Mouse (Mus musculus) right cerebral cortex, postnatal 4 days (tissue): ENCODE data around the gene Cyp27a1.

Source experiments
- DNase-seq: peaks from one replicate; pipeline ENCODE4 v3.0.0-alpha.2; 2022

Gene Cyp27a1

DNA sequence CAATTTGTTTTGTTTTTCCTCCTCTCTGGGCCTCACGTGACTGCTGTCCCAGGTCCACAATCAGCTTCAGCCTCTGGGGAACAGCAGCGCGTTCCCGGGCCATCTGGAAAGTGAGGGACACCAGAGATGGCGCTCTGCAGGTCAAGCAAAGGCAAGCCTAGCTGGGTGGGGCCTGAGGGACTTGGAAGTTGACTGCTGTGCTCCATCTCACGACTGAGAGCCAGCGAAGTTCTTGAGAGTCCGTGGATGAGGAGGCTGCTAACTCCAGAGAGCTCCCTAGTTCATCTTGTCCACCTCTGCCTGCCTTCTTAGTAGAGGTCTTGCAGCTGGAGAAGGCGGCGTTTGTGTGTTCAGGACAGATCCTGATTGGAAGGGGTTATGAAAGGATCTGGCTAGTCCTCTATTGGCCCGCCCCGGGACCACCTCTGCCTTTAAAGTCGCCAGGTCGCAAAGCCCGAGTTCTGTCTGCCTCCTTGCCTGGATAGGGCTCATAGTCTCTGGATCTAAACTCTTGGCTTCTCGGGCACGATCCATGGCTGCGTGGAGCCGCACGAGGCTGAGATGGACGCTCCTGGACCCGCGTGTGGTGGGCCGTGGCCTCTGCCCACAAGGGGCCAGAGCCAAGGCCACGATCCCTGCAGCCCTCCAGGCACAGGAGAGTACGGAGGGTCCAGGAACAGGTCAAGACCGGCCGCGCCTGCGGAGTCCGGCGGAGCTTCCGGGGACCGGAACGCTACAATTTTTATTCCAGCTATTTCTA, at the start of gene Cyp27a1:
TSS of gene Cyp27a1 (plus strand) at position 476 of the 760 bp plus-strand sequence.
- no peak for DNase-seq

DNA sequence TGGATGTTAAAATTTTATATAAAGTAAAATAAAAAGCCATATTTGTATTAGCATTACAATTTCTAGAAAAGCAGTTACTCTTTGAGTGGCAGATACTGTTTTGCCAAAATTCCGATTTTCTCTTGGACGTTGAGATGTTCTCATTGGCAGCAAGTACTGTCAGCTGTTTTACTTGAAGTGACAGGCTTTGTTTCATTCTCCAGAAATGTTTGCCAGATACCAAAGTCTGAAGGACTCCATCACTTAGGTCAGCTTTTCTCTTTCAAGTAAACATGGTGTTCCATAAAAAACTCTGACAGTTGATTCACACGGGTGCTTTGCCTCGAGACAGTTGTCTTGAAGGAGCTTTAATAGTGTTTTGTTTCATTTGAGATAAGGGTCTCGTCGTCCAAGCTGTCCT, 48.2 kb upstream of the Cyp27a1 start:
- no peak for DNase-seq

DNA sequence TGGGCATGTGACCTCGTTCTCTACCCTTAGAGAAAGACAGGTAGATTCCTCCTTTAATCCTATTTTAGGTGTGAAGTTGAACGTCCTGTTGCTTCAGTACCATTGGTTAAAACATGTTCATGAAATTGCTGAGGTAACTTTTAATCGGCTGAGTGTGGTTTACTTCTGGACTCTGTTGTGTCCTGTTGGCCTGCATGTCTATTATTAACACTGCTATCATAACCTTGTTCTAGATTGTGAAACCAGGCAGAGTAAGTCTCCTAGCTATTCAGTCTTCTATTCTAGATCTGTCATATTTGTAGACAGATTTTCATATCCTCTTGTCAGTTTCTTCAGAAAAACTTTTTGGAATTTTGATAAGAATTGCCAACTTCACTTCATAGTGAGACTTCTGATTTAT, 45.0 kb upstream of the Cyp27a1 start:
- no peak for DNase-seq

DNA sequence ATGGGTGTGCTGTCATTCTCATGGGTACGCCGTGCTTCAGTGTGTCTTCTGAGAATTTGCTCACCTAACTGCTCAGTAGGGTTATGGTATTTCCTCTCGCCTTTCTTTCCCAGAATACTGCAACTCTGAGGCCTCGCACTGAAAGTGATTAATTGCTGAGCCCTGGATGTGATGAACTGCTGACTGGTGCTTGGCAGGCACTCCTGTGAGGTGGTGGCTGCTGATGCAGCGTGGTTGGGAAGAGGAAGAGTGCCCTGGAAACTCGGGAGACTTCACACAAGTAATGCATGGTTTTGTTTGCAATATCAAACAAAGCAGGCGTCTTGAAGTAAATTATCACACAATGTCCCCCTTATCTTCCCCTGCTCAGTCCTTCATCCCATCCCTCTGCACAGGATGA, 40.6 kb upstream of the Cyp27a1 start:
- no peak for DNase-seq

DNA sequence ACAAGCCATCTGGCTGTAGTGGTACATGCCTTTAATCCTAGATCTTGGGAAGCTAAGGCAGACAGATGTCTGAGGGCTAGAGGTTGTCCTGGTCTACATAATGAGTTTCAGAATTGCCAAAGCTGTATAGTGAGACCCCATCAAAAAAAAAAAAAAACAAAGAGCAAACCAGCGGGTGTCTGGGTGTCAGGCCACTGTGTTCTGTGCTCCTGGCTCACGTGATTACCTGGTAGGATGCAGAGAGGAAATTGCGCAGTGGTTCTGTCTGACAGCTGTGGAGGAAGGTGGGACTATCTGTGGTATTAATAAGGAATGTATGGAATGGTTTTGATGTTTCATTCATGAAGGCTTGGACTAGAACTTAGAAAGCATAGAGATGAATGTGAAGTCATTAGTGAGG, 36.5 kb upstream of the Cyp27a1 start:
- DNase-seq, result no peak

DNA sequence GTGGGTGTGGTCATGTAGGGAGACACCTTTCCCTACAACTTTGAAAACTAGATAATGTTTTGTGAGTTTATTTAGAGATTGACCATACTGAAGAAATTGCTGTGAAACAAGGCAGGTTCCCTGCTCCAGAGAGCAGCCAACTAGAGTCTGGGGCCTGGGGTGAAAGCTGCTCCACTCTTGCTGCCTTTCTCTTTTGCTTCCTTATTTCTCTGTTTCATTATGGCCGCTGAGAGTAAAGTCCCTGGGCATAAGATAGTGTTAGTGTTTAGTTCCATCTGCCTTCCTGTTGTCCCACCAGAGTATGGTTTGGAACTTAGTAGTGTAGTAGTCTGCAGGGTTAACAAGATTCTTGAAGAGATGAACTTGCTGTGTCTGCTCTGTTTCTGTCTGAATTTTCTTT, 35.5 kb upstream of the Cyp27a1 start:
- no peak for DNase-seq

DNA sequence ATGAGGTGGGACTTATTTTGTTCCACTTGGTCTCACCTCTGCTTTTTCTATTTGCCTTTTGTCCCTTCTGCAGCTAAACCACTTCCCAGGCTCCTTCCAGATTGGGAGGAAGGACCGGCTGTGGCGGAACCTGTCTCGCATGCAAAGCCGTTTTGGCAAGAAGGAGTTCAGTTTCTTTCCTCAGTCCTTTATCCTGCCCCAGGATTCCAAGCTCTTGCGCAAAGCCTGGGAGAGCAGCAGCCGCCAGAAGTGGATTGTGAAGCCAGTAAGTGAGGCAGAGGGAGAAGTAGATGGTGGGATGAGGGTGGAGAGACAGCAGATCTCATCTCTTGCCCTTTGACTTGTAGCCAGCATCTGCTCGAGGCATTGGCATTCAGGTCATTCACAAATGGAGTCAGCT, 26.2 kb upstream of the Cyp27a1 start:
- DNase-seq, result no peak

DNA sequence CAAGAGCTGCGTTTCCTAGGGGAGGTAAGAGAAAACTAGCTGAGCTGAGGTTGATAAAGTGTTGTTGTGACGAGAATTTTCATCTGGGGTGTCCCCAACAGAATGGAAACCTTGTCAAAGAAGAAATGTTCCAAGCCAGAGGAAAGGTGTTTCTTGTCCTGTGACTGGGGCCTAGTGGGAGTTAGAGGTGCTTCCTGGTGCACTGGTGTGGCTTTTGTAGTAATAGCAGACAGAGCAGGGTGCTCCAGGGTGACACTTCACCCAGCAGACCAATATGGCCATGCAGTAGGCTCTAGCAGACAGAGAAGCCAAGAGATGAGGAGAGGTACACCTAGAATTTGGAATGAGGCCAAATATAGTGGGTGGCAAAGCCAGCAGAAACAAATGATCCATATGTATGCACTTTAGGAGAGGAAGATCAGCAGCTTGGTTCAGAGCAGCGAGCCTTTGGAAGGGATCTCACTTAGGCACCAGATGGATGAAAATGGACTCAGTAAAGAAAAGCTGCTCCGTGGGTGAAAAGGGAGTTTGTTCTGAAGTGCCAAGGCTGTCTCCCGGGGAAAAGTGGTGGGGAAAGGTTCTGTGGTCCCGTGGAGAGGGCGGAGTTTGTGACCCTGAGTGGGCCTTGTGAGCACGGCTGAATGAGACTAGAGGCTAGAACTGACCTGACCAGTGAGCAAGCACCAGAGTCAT, 19.3 kb upstream of the Cyp27a1 start:
- DNase-seq, result no peak

DNA sequence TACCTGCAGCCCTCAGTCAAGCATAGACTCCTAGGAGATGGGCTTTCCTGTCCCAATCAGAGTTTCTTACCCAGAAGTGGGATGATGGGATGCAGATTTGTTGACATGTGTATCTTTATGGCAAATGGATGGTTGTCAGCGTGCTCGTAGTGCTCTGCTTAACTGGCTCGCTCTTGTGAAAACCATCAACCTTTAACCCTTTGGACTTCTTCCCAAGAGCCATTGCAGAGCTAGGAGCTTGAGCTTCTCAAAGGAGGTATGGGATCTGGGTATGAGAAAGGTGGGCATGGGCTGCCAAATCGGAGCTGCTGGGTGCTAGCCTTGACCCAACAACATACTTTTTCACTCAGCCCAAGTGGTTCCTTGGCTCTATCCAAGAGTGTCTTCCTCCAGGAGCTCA, 17.5 kb upstream of the Cyp27a1 start:
- DNase-seq, result no peak

DNA sequence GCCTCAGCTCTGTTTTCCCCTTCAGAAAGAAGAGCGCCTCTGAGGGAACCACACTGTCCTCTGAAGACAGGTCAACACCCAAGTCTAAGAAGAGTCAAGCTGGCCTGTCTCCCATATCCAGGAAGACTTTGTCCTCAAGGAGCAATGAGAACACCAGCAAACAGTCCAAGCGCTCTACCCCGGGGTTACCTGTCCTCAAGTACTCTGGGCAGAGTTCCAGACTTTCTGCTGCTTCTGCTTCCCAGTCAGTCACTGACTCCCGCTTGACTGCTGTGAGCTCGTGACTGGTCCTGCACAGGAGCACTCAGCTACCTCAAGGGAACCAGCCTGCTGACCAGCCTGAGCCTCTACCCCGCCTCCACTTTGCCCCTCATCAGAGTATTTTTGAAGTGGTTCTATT, 16.0 kb upstream of the Cyp27a1 start:
- DNase-seq, result no peak

DNA sequence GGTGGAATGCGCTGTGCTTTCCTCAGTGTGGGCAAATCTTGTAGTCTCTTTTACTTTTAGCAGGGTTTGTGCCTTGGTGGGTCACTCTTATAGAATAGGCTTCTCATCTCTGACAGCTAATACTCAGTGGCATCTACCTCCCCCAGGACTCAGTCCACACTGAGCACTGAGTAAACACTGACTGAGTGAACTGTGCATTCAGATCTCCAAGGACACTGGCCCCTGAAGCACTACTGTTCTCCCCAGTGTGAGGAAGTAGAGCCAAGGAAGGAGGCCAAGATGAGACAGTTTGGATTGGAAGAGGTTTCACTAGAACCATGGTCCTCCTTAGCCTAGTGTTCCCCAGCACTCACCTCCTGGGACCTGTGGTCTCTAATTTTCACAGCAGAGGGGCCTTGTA, 15.0 kb upstream of the Cyp27a1 start:
- no peak for DNase-seq

DNA sequence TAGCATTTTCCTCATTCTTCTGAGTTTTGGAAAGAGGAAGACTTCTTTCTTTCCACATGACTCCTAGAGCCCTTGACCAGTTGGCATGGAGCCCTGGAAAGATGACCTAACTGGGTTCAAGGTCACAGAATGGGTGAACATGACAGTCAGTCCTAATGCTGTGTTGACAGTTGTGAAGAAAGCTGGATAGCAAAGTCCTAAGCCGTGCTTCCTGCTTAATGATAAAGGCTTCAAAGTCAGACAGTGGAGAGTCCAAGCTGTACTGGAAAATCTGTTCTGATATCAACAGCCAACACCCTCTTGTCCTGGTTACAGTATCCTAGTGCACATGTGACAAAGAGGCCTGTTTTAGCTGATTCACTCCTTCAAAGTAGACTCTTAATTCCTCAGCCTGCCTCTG, 14.6 kb upstream of the Cyp27a1 start:
- no peak for DNase-seq

DNA sequence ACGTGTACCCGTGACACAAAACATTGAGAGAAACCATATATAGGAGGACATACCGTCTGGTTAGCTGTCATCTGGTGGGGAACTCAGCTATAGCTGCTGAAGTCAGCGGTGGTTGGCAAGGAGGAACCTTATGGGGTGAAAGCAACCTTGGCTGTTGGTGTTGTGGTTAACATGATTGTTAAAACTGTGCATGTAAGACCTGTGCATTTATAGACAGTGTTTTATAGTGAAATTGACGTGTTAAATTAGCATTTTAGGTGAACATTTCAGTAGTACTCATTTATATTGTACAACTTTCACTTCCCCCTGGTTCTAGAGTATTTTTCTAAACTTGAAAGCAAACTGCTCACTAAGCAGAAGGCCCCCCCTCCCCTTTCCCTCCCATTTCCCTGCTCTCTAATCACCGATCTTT, 11.2 kb upstream of the Cyp27a1 start:
- DNase-seq, result no peak

DNA sequence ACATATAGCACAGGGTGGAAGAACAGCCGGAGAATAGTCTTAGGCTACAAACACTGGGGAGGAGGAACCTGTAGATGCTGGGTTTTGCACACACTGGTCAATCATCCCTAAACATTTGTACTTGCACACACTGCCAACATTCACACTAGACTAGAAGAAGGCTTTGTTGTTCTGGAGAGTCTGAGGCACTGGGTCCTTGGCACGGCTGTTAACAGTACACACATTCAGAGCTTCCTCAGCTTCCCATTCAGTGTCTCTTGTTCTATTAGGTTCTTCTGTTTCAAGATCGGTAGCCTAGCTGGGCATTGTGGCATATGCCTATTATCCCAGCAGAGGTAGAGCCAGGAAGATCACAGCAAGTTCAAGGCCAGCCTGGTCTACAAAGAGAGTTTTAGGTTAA, 9.2 kb upstream of the Cyp27a1 start:
- no peak for DNase-seq

DNA sequence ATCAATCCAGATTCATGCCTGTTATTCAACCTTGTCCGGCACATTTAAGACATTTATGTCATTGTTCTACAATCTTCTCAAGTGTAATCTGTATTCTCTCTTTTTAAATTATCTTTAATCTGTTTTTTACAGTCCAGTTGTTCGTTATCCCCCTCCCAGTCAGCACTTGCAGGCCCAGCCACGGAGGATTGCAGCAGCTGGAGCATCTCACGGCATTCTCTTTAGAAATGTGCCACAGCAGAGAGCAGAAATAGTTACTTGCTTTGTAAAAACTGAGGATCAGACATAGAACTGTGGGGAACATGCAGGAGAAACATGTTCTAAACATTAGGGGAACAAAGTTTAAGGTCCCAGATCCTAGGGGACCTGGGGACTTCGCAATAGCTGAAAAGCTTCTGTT, 8.4 kb upstream of the Cyp27a1 start:
- no peak for DNase-seq

DNA sequence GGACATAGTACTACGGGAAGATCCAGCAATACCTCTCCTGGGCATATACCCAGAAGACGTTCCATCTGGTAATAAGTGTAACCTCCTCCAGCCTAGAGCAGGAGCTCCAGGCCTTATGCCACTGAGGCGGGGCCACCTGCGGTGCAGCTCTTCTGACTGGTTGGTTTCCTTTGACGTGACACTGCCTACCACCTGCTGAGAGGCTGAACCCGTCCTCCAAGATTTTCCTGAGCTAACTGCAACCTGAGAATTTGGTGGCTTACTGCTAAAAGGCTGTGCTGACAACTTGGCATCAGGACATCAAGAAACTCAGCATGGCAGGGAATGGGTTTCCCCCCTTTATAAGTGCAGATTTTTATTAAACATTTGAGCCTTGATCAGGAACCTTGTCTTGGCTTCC, 3.8 kb upstream of the Cyp27a1 start:
- DNase-seq, result no peak

DNA sequence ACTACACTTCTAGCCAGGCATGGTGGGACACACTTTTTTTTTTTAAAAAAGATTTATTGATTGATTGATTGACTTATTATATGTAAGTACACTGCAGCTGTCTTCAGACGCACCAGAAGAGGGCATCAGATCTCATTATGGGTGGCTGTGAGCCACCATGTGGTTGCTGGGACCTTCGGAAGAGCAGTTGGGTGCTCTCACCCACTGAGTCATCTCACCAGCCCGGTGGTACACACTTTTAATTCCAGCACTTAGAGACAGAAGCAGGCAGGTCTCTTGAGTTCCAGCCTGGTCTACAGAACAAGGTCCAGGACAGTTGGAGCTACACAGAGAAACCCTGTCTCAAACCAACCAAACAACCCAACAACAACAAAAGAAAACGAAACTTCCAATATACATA, 1.3 kb upstream of the Cyp27a1 start:
- DNase-seq, result no peak

DNA sequence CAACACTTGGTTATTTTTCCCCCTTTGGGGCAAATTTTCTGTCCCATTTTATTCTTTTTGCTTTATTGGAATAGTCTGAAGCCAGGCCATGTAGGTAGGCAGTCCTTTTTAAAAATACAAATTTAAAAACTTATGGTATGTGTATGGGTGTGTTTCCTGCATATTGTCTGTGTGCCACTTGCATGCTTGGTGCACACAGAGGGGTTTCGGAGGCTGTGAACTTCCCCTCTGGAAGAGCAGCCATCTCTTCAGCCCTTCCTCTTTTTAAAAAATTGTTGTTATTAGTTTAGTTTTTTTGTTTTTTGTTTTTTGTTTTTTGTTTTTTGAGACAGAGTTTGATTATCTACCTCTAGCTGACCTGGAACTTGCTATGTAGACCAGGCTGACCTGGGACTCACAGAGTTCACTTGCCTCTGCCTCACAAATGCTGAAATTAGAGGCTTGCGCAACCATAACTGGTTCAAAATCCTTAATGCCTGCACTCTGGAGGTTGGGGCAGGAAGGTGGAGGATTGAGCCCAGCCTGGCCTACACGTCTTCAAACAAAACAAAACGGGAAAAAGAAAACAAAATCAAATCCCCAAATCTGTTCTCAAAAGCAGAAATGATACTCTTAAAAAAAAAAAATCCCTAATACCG, 794 bp upstream of the Cyp27a1 start:
- no peak for DNase-seq

DNA sequence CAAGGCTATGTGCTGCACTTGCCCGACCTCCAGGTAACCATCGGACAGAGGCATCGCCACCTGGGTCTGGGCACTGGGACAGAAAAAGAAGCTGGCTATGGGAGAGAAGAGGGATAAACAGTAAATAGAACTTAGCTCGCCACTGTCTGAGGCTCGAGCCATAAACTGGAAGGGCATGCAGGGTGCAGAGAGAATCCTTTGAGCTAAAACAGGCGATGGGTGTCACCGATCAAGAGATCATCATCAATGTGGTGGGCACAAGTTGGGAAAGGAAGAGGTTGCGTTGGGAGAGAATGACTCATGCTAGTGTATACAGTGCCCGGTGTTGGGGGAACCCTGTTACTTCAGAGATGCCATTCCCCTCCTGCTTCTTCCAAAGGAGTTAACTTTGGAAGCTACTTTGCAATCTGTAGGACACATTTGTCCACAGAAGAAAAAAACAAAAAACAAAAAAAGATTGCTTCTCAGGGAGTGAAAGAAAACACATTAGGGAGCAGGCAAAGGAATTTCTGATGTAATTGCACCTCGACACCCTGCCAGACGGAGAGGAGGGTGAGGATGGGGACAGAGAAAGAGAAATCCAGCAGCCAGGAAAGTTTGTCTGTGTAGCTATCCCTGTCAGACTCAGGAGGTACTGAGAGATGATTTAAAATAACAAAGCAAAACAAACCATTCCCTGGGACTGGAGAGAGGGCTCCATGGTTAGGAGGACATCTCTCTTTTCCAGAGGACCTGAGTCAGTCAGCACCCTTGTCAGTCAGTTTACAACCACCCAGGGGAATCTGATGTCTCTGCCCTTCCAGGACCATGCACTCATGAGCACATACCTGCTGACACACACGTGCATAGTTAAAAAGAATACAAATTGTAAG, 721 bp downstream of the Cyp27a1 start:
- DNase-seq, result no peak

DNA sequence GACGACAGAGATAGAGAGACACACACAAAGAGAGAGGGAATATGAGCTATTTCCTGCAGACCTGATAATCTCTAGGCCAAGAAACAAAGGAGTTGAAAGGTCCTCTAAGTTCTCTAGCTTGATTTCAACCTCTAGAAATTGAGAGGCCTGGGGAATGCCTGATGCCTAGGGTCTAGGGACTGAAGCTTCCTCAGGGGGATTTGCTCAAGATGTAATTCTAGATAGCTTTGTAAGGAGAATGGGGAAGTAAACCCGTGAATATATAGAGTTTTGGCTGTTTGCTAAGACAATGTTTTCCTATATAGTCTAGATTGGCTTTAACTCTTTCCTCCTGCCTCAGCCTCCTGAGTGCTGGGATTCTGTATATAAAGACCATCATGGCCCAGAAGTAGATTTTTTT, 1.6 kb downstream of the Cyp27a1 start:
- no peak for DNase-seq

DNA sequence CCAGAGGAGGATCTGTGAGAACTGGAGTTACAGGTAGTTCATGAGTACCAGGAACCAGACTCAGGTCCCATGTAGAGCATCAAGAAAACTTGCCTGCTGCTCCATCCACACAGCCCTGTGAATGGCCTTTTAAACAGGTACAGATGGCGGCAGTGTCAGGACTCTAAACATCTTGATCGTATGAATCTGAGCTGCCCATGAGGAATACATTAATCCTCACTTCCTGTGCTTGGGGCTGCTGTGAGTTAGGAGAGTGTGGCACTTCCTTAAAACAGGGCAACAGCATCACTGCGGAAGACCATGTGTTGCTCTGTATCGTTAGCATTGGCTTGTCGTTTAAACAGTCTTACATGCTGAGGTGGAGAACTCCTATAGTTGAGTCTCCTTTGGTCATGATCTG, 2.1 kb downstream of the Cyp27a1 start:
- DNase-seq, result no peak

DNA sequence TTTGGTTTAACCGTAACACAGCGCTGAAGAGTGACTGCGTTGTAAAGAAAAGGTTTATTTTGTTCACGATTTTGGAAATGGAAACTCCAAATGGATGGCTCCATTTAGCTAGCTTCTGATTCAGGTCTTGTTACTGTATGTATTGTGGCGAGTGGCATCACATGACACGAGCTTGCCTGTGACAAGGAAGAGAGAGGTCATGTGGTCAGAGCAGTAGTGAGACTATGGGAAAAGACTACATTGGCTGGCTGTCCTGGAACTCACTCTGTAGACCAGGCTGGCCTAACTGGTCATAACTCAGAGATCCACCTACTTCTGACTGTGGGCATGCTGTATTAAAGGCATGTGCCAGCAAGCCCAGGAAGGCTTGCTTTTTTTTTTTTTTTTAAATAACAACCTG, 2.5 kb downstream of the Cyp27a1 start:
- no peak for DNase-seq

DNA sequence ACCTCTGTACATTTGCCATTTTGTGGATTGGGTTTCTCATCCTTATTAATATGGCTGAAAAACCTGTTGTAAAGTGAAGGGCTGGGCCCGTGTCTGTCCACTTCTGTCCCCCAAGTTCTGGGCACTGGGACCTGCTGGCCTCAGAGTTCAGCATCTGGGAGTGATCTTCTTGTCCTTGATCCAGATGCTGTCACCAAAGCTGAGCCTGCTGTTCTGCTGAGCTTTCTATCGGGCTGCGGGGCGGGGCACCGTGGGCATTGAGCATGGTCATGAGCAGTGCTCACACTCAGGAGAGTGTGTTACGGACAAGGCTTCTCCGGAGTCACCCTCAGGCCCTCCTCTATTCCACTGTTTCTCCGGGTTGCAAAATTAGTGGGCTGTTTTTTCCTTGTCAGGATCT, 4.7 kb downstream of the Cyp27a1 start:
- no peak for DNase-seq
